Mouse (Mus musculus): ENCODE data around the gene Gm42957.
A peak's percentile ranks its signal among the peaks of the same experiment; 100 is the strongest.
"Not testable (repeated sequence)": the region's sequence is repeated elsewhere in the genome, so short reads cannot be mapped to it uniquely, and the experiment has no call there.

The Gm42957 gene

GRCm38 (mm10) chr3:96623201-96623600, 12.1 kb upstream of the Gm42957 start:
- DNase-seq (ENCODE audit: low spot score) = no peak

DNA sequence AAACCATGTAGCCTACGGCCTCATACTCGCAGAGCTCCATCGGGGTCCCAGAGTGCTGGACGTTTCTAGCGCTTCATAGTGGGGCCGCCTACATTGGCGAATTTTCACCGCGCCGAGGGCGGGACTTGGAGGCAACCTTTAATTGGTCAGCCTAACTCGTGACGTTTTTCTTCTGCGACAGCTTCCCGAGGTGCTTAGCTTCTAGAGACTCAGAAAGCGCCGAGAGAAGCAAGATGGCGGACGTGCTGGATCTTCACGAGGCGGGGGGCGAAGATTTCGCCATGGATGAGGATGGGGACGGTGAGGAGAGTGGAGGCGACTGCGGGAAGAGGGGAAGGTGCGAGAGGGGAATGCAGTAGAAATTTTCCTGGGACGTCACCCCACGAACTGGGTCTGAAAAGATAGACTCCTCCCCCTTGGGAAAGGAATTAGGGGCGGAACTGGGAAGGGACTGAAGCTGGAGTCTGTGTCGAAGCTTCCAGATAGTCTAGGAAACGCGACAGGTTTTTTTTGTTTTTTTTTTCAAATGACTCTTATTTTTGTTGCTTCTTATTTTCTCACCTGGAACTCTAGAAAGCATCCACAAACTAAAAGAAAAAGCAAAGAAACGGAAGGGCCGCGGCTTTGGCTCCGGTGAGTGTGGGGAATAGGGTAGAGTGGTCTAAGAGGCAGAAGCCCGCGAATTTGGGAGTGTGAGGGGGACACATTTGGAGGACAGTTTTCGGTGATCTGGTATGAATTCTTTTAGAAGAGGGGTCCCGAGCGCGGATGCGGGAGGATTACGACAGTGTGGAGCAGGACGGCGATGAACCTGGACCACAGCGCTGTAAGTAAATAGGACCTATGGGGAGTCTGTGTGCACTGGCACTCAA, 5.3 kb upstream of the Gm42957 start, which contains the start of gene Rbm8a:
Gene Rbm8a, plus strand, starts transcription at position 205 of the 872 bp plus-strand sequence.
- peak; percentile 100 for DNase-seq (ENCODE audit: low spot score)

DNA sequence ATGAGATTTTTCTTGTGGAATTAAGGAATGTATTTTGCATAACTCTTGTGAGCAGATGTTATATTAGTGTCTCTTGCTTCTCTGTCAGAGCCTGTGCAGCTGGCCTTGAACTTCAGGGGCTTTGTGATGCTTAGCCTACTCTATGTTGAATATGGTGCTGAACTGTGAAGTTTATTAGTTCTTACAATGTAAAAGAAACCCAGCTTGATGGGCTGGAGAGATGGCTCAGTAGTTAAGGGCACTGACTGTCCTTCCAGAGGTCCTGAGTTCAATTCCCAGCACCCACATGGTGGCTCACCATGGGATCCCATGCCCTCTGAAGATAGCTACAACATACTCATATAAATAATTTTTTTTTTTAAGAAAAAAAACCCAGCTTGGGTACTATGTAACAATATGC, 3.2 kb upstream of the Gm42957 start:
- DNase-seq (ENCODE audit: low spot score) = no peak

- DNase-seq (ENCODE audit: low spot score) = no peak
Observed at GRCm38 (mm10) chr3:96634015-96634414, 1.3 kb upstream of the Gm42957 start.

DNA sequence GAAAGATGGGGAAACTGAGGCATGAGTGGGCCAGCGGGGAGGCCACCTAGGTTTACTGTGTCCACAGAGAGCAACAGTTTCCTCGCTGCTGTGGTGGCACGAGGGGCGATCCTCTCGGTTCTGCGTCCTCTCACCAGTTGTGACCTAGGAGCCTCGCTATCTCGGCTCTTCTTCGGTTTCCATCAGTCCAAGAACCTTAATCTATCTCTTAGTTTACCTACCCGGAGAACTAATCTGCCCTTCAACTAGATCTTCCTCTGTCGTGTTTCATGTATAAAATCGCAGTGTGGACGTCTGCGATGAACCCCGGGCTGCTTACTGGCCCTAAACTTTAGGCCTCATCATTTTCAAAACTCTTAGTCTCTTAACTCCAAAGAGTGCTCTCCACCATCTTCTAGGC, 632 bp downstream of the Gm42957 start:
- DNase-seq (ENCODE audit: low spot score) = no peak

DNA sequence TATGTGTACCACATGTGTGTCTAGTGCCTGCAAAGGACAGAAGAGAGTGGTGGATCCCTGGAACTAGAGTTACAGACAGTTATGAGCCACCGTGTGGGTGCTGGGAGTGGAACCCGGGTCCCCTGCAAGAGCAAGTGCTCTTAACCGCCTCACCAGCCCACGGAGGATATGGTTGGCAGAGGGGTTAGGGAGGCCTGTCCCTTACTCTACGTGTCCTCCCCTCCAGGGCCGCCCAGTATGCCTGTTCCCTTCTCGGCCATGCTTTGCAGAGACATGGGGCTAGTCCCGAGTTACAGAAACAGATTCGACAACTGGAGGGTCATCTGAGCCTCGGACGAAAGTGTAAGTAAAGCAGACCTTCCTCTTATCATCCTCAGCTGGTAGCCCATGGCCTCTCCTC, 1.2 kb downstream of the Gm42957 start:
- no peak for DNase-seq (ENCODE audit: low spot score)

GRCm38 (mm10) chr3:96639219-96639618, 3.9 kb downstream of the Gm42957 start:
- peak; percentile 61 for DNase-seq (ENCODE audit: low spot score)

DNA sequence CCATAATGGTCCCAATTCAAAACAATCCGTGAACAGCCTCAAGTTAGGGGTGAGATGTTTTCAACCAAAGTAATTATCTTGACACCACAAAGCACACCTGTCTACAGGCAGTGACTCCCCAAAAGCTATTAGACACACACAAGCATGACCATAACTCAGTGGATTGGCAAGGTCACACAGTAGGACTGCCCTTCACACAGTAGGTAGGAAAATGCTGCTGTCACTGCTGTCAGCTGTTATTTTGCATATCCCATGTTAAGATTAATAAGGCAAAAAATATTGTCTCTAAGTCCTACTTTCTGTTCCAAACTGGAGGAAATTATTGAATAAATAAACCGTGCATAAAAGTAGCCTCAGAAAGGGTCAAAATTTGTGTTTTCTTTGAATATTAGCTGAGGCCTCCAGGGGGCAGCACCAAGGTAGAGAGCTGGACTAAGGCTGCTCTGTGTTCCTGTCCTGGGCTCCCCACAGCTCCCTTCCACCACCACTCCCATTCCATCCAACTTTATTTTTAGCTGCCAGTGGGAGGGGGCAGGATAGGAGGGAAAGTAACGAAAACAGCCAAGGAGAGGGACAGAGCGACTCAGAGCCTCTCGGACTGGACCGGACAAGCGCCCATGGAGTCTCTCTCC, 9.9 kb downstream of the Gm42957 start, which contains the start of gene Itga10:
Gene Itga10, plus strand, starts transcription at position 567 of the 632 bp plus-strand sequence.
- DNase-seq (ENCODE audit: low spot score) = peak; percentile 60

DNA sequence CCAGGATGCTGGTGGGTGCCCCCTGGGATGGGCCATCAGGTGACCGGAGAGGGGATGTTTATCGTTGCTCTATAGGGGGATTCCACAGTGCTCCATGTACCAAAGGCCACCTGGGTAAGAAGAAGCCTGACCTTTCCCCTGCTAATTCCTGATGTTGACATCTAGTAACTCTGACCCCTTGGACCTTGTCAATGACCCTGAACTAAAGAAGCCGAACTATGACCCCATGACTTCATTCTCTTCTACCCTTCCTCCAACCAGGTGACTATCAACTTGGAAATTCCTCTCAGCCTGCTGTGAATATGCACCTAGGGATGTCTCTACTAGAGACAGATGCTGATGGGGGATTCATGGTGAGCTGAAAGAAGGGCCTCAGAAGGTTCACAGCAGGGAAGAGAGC, 12.1 kb downstream of the Gm42957 start:
- no peak for DNase-seq (ENCODE audit: low spot score)

DNA sequence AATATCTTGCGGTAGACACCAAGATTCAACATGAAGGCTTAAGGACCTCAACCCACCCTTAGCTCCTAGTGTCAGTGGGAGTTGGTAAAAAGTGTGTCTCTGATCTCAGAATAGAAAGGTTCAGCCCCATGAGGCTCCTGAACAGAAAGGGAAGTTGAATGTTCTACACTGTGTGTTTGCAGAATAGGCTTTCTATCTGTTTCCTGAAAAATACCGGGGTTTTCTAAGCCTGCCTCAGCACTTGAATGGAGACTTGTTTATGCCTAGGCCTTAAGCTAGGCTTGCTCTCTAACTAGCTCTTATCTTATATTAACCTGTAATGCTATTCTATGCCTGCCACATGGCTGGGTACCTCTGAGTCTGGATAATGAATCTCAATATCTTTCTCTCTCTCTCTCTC, 25.6 kb downstream of the Gm42957 start:
- no peak for DNase-seq (ENCODE audit: low spot score)

DNA sequence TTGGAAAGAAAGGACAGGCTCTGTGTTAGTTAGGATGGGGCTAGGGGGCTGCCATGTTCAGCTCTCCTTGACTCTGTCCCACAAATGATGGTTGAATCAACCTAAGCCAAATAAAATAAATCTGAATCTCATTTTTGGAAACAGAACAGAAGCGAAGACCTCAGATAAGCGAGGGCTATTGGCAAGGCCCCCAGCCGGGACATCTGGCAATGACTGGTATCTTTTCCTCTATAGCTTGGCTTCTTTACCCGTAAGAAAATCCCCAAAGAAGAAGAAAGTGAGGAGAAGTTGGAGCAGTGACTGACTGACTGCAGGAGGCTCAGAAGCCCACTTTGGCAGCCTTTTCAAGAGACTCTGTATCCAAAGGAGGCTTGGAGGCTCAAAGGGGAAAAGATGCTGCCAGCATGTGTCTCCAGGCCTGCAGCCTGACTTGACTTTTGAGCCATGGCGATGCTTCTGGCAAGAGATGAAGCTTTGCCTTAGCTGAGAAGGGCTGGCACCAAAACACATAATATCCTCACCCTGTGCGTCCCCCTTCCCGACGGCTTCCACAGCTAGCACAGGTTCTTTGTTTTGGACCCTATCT, 27.6 kb downstream of the Gm42957 start:
- DNase-seq (ENCODE audit: low spot score) = no peak

DNA sequence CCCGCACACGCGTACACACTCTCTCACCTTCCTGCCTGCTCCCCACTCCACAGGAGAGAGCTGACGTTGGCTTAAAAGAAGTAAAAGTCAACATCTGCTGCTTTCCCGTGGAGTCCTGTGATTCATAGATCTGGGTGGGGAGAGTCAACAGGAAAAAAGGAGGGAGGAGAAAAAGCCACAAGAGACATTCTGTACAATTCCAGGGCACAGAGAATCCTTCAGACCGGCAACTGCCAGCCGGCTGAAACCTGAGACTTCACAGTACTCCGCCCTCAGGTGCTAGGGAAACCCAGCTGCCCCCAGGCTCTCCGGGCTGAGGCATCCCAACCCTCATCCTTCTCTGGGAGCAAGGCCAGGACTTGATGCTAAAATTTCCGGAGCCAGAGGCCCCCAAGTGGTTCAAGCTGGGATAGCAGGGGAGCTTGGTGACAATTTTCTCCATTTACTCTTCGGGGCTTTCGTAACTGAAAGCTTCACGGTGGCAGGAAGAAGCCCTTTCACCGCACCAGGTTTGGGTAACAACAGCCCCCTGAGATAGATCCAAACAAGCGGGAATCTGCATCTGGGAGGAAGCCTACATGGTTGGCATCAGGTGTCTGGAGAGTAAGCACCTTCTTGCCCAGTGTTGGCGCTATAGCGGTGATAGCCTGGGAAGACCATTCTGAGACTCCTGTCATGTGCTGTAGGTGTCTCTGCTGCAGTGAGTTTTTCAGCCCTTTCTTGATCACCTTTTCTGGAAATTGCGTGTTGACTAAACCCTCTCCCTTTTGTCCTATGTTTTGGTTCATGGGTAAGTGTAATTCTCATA, 28.4 kb downstream of the Gm42957 start:
- DNase-seq (ENCODE audit: low spot score) = peak; percentile 95

DNA sequence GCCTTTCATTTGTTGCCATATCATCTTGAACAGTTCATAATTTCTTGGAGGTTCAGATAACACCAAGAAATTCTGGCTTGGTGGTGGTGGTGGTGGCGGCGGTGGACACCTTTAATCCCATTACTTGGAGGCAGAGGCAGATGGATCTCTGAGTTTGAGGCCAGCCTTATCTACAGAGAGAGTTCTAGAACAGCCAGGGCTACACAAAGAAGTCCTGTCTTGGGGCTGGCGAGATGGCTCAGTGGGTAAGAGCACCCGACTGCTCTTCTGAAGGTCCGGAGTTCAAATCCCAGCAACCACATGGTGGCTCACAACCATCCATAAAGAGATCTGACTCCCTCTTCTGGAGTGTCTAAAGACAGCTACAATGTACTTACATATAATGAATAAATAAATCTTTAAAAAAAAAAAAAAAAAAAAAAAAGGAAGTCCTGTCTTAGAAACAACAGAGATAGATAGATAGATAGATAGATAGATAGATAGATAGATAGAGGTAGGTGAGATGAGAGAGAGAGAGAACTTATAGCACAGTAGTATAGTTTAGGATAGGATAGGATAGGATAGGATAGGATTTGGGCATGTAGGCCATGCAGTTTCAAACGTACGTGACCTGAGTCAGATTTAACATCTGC, 30.6 kb downstream of the Gm42957 start:
- not testable (repeated sequence) for DNase-seq (ENCODE audit: low spot score)

GRCm38 (mm10) chr3:96666916-96667315, 31.6 kb downstream of the Gm42957 start:
- no peak for DNase-seq (ENCODE audit: low spot score)

DNA sequence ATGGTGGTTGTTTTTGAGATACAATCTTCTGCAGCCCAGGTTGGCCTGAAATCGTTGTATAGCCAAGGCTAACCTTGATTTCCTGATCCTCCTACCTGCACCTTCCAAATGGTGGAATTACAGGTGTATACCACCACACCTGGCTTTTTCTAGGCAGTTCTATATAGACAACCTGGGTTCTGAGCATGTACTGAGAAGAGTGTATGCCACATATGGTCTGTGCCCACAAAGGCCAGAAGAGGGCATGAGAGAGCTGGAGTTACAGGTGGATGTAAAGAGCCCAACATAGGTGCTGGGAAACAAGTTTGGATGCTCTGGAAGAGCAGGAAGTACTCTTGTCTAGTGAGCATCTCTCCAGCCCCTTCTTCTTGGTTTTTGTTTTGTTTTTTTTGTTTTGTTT, 32.0 kb downstream of the Gm42957 start:
- peak; percentile 27 for DNase-seq (ENCODE audit: low spot score)

GRCm38 (mm10) chr3:96668424-96669067, 33.3 kb downstream of the Gm42957 start:
- DNase-seq (ENCODE audit: low spot score) = no peak

DNA sequence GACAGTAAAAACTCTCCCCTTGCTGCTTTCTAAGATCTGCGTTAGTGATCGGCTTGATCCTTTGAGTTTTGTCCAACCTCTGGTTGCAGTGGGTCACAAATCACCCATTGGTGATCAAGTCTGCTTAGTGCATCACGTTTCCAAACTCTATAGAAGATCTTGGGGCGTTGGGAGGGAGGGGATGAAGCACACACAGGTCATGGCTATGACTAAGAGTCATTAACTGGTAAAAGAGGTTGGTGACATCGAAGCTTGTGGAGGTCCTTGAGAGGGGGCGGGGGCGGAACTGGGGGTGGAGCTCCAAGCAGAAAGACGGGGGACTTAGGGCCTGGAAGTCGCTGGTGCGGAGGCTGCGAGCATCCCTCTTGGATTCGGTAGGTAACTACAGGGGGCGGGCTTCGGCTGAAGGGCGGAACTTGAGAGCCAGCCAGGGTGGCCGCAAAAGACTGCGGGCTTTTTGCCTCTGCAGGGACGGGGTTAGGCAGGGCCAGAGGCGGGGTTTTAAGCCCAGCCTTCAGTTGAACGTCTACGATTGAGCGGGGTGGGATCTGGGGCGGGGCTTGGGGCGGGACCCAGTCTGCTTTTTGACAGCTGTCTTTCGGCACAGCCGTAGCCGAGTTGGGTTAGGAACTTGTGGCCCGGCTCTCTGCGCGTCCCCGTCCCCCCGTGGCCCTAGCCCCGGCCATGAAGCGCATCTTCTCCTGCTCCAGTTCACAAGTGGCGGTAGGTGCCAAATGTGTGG, 34.6 kb downstream of the Gm42957 start, which contains the start of gene Ankrd35:
Gene Ankrd35, plus strand, starts transcription at position 405 of the 742 bp plus-strand sequence.
- peak; percentile 63 for DNase-seq (ENCODE audit: low spot score)

GRCm38 (mm10) chr3:96671519-96671918, 36.2 kb downstream of the Gm42957 start:
- no peak for DNase-seq (ENCODE audit: low spot score)

GRCm38 (mm10) chr3:96673514-96673913, 38.2 kb downstream of the Gm42957 start:
- DNase-seq (ENCODE audit: low spot score) = no peak

- DNase-seq (ENCODE audit: low spot score) = no peak
Observed at GRCm38 (mm10) chr3:96674442-96674841, 39.2 kb downstream of the Gm42957 start.

All from retina, embryonic 14.5 days (tissue).